Mouse (Mus musculus): ENCODE data around the gene Unc50. TPM values are rescaled to one million over a fixed set of nuclear protein-coding genes. Genes with fewer than 3 reads are reported as not detected.

Gene Unc50
- polyA plus RNA-seq, 1 experiment from 2014 or later, result 81.4 TPM

- H3K36me3 ChIP-seq, result no peaks in the 10 kb centered on the region
- ATAC-seq (replicated peaks; ENCODE audit: insufficient number of reproducible peaks, insufficient read depth, low FRiP score, low read depth), result no peak
- no peak overlapping the region for H3K4me2 ChIP-seq
- no peaks in the 10 kb centered on the region for H3K9me3 ChIP-seq (replicated peaks)
- no peak overlapping the region for H3K27ac ChIP-seq
- H3K4me1 ChIP-seq (replicated peaks), result peaks cover 19% of the 10 kb centered on the region
- H3K4me3 ChIP-seq, result no peak overlapping the region
- WGBS, result 96% methylated on average over 3 of the region's 3 CpGs
- H3K9ac ChIP-seq, result no peak overlapping the region
- H3K27me3 ChIP-seq, result no peaks in the 10 kb centered on the region
Observed at GRCm38 (mm10) chr1:37475312-37475711, 45.4 kb downstream of the Unc50 start.

GRCm38 (mm10) chr1:37477250-37477649 lies 47.3 kb downstream of the Unc50 start:
- Histone ChIP-seq H3K9ac (no peak overlapping the region), H3K4me1 (replicated peaks) (peaks cover 19% of the 10 kb centered on the region), H3K27me3 (no peaks in the 10 kb centered on the region), H3K9me3 (replicated peaks) (no peaks in the 10 kb centered on the region), H3K36me3 (no peaks in the 10 kb centered on the region), H3K4me3 (no peak overlapping the region), H3K4me2 (no peak overlapping the region), H3K27ac (0 out of 2 replicates have a peak overlapping the region, but pooled peaks have one; percentile 52)
- ATAC-seq (replicated peaks; ENCODE audit: insufficient number of reproducible peaks, insufficient read depth, low FRiP score, low read depth), result no peak
- 90% methylated on average over 5 of the region's 5 CpGs for WGBS

- Histone ChIP-seq H3K9ac (0 out of 2 replicates have a peak overlapping the region, but pooled peaks have one; percentile 0), H3K36me3 (peaks cover 4% of the 10 kb centered on the region; the same call in 1 of the 2 replicates), H3K9me3 (replicated peaks) (no peaks in the 10 kb centered on the region), H3K4me3 (peak overlapping the region; percentile 13; the same call in 1 of the 2 replicates), H3K27ac (peak overlapping the region; percentile 52), H3K4me2 (peak overlapping the region; percentile 51), H3K4me1 (replicated peaks) (peaks cover 19% of the 10 kb centered on the region), H3K27me3 (no peaks in the 10 kb centered on the region)
- WGBS, result 35% methylated on average over 5 of the region's 5 CpGs
- 0 out of 2 replicates have a peak, but pooled peaks have one; percentile 22 for ATAC-seq (replicated peaks; ENCODE audit: insufficient number of reproducible peaks, insufficient read depth, low FRiP score, low read depth)
Observed at GRCm38 (mm10) chr1:37477928-37478327, 48.0 kb downstream of the Unc50 start.

- Histone ChIP-seq H3K4me1 (replicated peaks) (peaks cover 19% of the 10 kb centered on the region), H3K9ac (0 out of 2 replicates have a peak overlapping the region, but pooled peaks have one; percentile 0), H3K9me3 (replicated peaks) (no peaks in the 10 kb centered on the region), H3K27ac (peak overlapping the region; percentile 52), H3K27me3 (no peaks in the 10 kb centered on the region), H3K4me3 (peak overlapping the region; percentile 13; the same call in 1 of the 2 replicates), H3K36me3 (peaks cover 4% of the 10 kb centered on the region; the same call in 1 of the 2 replicates), H3K4me2 (peak overlapping the region; percentile 51)
- WGBS, result 23% methylated on average over 7 of the region's 7 CpGs
- no peak for ATAC-seq (replicated peaks; ENCODE audit: insufficient number of reproducible peaks, insufficient read depth, low FRiP score, low read depth)
Observed at GRCm38 (mm10) chr1:37478416-37478815, 48.5 kb downstream of the Unc50 start.

GRCm38 (mm10) chr1:37479074-37479473 lies 49.1 kb downstream of the Unc50 start:
- Histone ChIP-seq H3K4me2 (peak overlapping the region; percentile 51; the same call in 1 of the 2 replicates), H3K27ac (peak overlapping the region; percentile 52; the same call in 1 of the 2 replicates), H3K9me3 (replicated peaks) (no peaks in the 10 kb centered on the region), H3K4me3 (no peak overlapping the region), H3K27me3 (no peaks in the 10 kb centered on the region), H3K36me3 (peaks cover 4% of the 10 kb centered on the region; the same call in 1 of the 2 replicates), H3K4me1 (replicated peaks) (peaks cover 15% of the 10 kb centered on the region), H3K9ac (no peak overlapping the region)
- ATAC-seq (replicated peaks; ENCODE audit: insufficient number of reproducible peaks, insufficient read depth, low FRiP score, low read depth), result no peak
- WGBS, result 67% methylated on average over 9 of the region's 9 CpGs

- H3K27me3 ChIP-seq, result no peaks in the 10 kb centered on the region
- ATAC-seq (replicated peaks; ENCODE audit: insufficient number of reproducible peaks, insufficient read depth, low FRiP score, low read depth), result no peak
- no peaks in the 10 kb centered on the region for H3K9me3 ChIP-seq (replicated peaks)
- WGBS, result 57% methylated on average over 8 of the region's 8 CpGs
- H3K36me3 ChIP-seq, result peaks cover 4% of the 10 kb centered on the region; the same call in 1 of the 2 replicates
- no peak overlapping the region for H3K27ac ChIP-seq
- no peak overlapping the region for H3K4me2 ChIP-seq
- H3K4me3 ChIP-seq, result no peak overlapping the region
- peaks cover 15% of the 10 kb centered on the region for H3K4me1 ChIP-seq (replicated peaks)
- H3K9ac ChIP-seq, result no peak overlapping the region
Observed at GRCm38 (mm10) chr1:37479759-37480158, 49.8 kb downstream of the Unc50 start.

GRCm38 (mm10) chr1:37480731-37481130 lies 50.8 kb downstream of the Unc50 start:
- ATAC-seq (replicated peaks; ENCODE audit: insufficient number of reproducible peaks, insufficient read depth, low FRiP score, low read depth), result no peak
- 83% methylated on average over 6 of the region's 6 CpGs for WGBS
- peaks cover 15% of the 10 kb centered on the region for H3K4me1 ChIP-seq (replicated peaks)
- no peak overlapping the region for H3K9ac ChIP-seq
- peaks cover 4% of the 10 kb centered on the region; the same call in 1 of the 2 replicates for H3K36me3 ChIP-seq
- no peak overlapping the region for H3K27ac ChIP-seq
- no peak overlapping the region for H3K4me3 ChIP-seq
- no peaks in the 10 kb centered on the region for H3K9me3 ChIP-seq (replicated peaks)
- H3K27me3 ChIP-seq, result no peaks in the 10 kb centered on the region
- H3K4me2 ChIP-seq, result no peak overlapping the region

- no peak overlapping the region for H3K27ac ChIP-seq
- no peaks in the 10 kb centered on the region for H3K9me3 ChIP-seq (replicated peaks)
- ATAC-seq (replicated peaks; ENCODE audit: insufficient number of reproducible peaks, insufficient read depth, low FRiP score, low read depth), result no peak
- H3K4me2 ChIP-seq, result no peak overlapping the region
- peaks cover 15% of the 10 kb centered on the region for H3K4me1 ChIP-seq (replicated peaks)
- 84% methylated on average over 2 of the region's 2 CpGs for WGBS
- H3K36me3 ChIP-seq, result peaks cover 4% of the 10 kb centered on the region; the same call in 1 of the 2 replicates
- H3K4me3 ChIP-seq, result no peak overlapping the region
- no peaks in the 10 kb centered on the region for H3K27me3 ChIP-seq
- H3K9ac ChIP-seq, result no peak overlapping the region
Observed at GRCm38 (mm10) chr1:37481331-37481730, 51.4 kb downstream of the Unc50 start.

- no peak overlapping the region for H3K9ac ChIP-seq
- H3K4me2 ChIP-seq, result no peak overlapping the region
- no peaks in the 10 kb centered on the region for H3K9me3 ChIP-seq (replicated peaks)
- H3K4me1 ChIP-seq (replicated peaks), result no peaks in the 10 kb centered on the region
- H3K27ac ChIP-seq, result no peak overlapping the region
- no peak overlapping the region for H3K4me3 ChIP-seq
- H3K27me3 ChIP-seq, result no peaks in the 10 kb centered on the region
- 83% methylated on average over 4 of the region's 4 CpGs for WGBS
- ATAC-seq (replicated peaks; ENCODE audit: insufficient number of reproducible peaks, insufficient read depth, low FRiP score, low read depth), result no peak
- H3K36me3 ChIP-seq, result peaks cover 4% of the 10 kb centered on the region; the same call in 1 of the 2 replicates
Observed at GRCm38 (mm10) chr1:37484612-37485011, 54.7 kb downstream of the Unc50 start.

- 89% methylated on average over 1 of the region's 1 CpGs for WGBS
- Histone ChIP-seq H3K4me2 (no peak overlapping the region), H3K9me3 (replicated peaks) (no peaks in the 10 kb centered on the region), H3K9ac (no peak overlapping the region), H3K27me3 (no peaks in the 10 kb centered on the region), H3K4me1 (replicated peaks) (no peaks in the 10 kb centered on the region), H3K4me3 (no peak overlapping the region), H3K36me3 (peaks cover 4% of the 10 kb centered on the region; the same call in 1 of the 2 replicates), H3K27ac (no peak overlapping the region)
- no peak for ATAC-seq (replicated peaks; ENCODE audit: insufficient number of reproducible peaks, insufficient read depth, low FRiP score, low read depth)
Observed at GRCm38 (mm10) chr1:37486439-37486838, 56.5 kb downstream of the Unc50 start.

- 69% methylated on average over 3 of the region's 3 CpGs for WGBS
- no peak for ATAC-seq (replicated peaks; ENCODE audit: insufficient number of reproducible peaks, insufficient read depth, low FRiP score, low read depth)
- Histone ChIP-seq H3K9me3 (replicated peaks) (no peaks in the 10 kb centered on the region), H3K4me3 (no peak overlapping the region), H3K27ac (no peak overlapping the region), H3K4me1 (replicated peaks) (no peaks in the 10 kb centered on the region), H3K36me3 (peaks cover 4% of the 10 kb centered on the region; the same call in 1 of the 2 replicates), H3K4me2 (no peak overlapping the region), H3K9ac (no peak overlapping the region), H3K27me3 (no peaks in the 10 kb centered on the region)
Observed at GRCm38 (mm10) chr1:37486994-37487393, 57.1 kb downstream of the Unc50 start.

GRCm38 (mm10) chr1:37488531-37488930 lies 58.6 kb downstream of the Unc50 start:
- no peaks in the 10 kb centered on the region for H3K9me3 ChIP-seq (replicated peaks)
- H3K36me3 ChIP-seq, result no peaks in the 10 kb centered on the region
- H3K4me3 ChIP-seq, result no peak overlapping the region
- no peak overlapping the region for H3K9ac ChIP-seq
- H3K4me2 ChIP-seq, result no peak overlapping the region
- WGBS, result 77% methylated on average over 12 of the region's 12 CpGs
- no peaks in the 10 kb centered on the region for H3K27me3 ChIP-seq
- H3K27ac ChIP-seq, result no peak overlapping the region
- ATAC-seq (replicated peaks; ENCODE audit: insufficient number of reproducible peaks, insufficient read depth, low FRiP score, low read depth), result no peak
- H3K4me1 ChIP-seq (replicated peaks), result no peaks in the 10 kb centered on the region
